Mouse (Mus musculus) limb, embryonic 12.5 days (tissue): ENCODE results near the gene Oasl2. TPM values are rescaled to one million over a fixed set of nuclear protein-coding genes. Genes with fewer than 3 reads are reported as not detected.
"Not testable (repeated sequence)": the region's sequence is repeated elsewhere in the genome, so short reads cannot be mapped to it uniquely, and the experiment has no call there.

Source experiments
- ATAC-seq: fragments of 200-750 bp; cut with Nextera tagmentation; 2 replicates; pipeline ENCODE4 v1.8.0; 2017; ENCODE audit warnings: low read depth, moderate TSS enrichment; ENCODE audit not compliant: insufficient number of reproducible peaks, insufficient read depth, low FRiP score, low TSS enrichment
- H3K27ac ChIP-seq: fragments of 300-500 bp; sonication (generic); 2 replicates; pipeline ENCODE4 v1.5.1; 2016; ENCODE audit warnings: mild to moderate bottlenecking, moderate library complexity
- H3K27me3 ChIP-seq: fragments of 300-500 bp; sonication (generic); 2 replicates; pipeline ENCODE4 v1.6.1; 2016; ENCODE audit warnings: mild to moderate bottlenecking, moderate library complexity
- H3K36me3 ChIP-seq: fragments of 300-500 bp; sonication (generic); 2 replicates; pipeline ENCODE4 v1.6.1; 2016; ENCODE audit warnings: mild to moderate bottlenecking, moderate library complexity
- H3K4me1 ChIP-seq: fragments of 300-500 bp; sonication (generic); replicated peaks from 2 replicates; pipeline ENCODE4 v1.6.1; 2016
- H3K4me2 ChIP-seq: fragments of 300-500 bp; sonication (generic); 2 replicates; pipeline ENCODE4 v1.6.1; 2016; ENCODE audit warnings: mild to moderate bottlenecking, moderate library complexity
- H3K4me3 ChIP-seq: fragments of 300-500 bp; sonication (generic); replicated peaks from 2 replicates; pipeline ENCODE4 v1.5.1; 2016; ENCODE audit warnings: mild to moderate bottlenecking
- H3K9ac ChIP-seq: fragments of 300-500 bp; sonication (generic); replicated peaks from 2 replicates; pipeline ENCODE4 v1.6.1; 2016; ENCODE audit warnings: mild to moderate bottlenecking, moderate library complexity
- H3K9me3 ChIP-seq: fragments of 300-500 bp; sonication (generic); 2 replicates; pipeline ENCODE4 v1.6.1; 2016; ENCODE audit warnings: mild to moderate bottlenecking, moderate library complexity
- WGBS: fragments of 180-500 bp; shearing (Covaris S2); methylation state at CpG from one replicate; pipeline ENCODE4 v1.1.7; 2016; 5-methylcytosine and 5-hydroxymethylcytosine counted together
- polyA plus RNA-seq: library from polyadenylated mRNA; unstranded; fragments of >200 nt; fragmentation: Nextera tagmentation; extraction: Ambion mirVana; gene quantifications from 2 replicates; pipeline ENCODE4 v1.2.1, GENCODE M21; 2016

Gene Oasl2
- 0.74 and 1.2 TPM in 2 replicates for polyA plus RNA-seq

- Histone ChIP-seq H3K4me2 (peak within 1 kb of the TSS; percentile 2), H3K4me1 (peaks cover 9% of the 10 kb centered on the region; the same call in 1 of the 2 replicates), H3K9me3 (no peaks in the 10 kb centered on the region), H3K4me3 (no peak within 1 kb of the TSS), H3K9ac (no peak within 1 kb of the TSS), H3K36me3 (no peaks in the 10 kb centered on the region), H3K27me3 (no peaks in the 10 kb centered on the region), H3K27ac (no peak within 1 kb of the TSS)
- WGBS = 71% methylated on average over 13 of the region's 13 CpGs
- ATAC-seq = no peak
These were observed at the start of gene Oasl2 for GRCm38 (mm10) chr5:114896688-114897373. Gene Oasl2 (plus strand): TSS chr5:114896936.

- Histone ChIP-seq H3K27ac (no peak overlapping the region), H3K36me3 (no peaks in the 10 kb centered on the region), H3K27me3 (peaks cover 6% of the 10 kb centered on the region; the same call in 1 of the 2 replicates), H3K9ac (no peak overlapping the region), H3K4me3 (no peak overlapping the region), H3K9me3 (no peaks in the 10 kb centered on the region), H3K4me2 (no peak overlapping the region), H3K4me1 (0 out of 2 replicates have a peak, but pooled peaks cover 5% of the 10 kb centered on the region)
- ATAC-seq = no peak
- 84% methylated on average over 20 of the region's 20 CpGs for WGBS
These were observed 45.0 kb upstream of the Oasl2 start for GRCm38 (mm10) chr5:114851565-114852236.

- H3K27me3 ChIP-seq, H3K27ac ChIP-seq, H3K4me1 ChIP-seq, H3K9ac ChIP-seq, H3K4me2 ChIP-seq, ATAC-seq, H3K4me3 ChIP-seq, H3K36me3 ChIP-seq, H3K9me3 ChIP-seq: not testable (repeated sequence)
- 74% methylated on average over 3 of the region's 5 CpGs for WGBS
These were observed 43.4 kb upstream of the Oasl2 start, which contains the start of gene 4930519G04Rik for GRCm38 (mm10) chr5:114853364-114853763. Gene 4930519G04Rik (plus strand): TSS chr5:114853664.

GRCm38 (mm10) chr5:114858582-114858981 is 38.2 kb upstream of the Oasl2 start, which contains the start of gene Gm9936:
Gene Gm9936 (minus strand): TSS chr5:114858682.
- H3K36me3 ChIP-seq = no peaks in the 10 kb centered on the region
- H3K9ac ChIP-seq = peak within 1 kb of the TSS; percentile 53; the same call in 1 of the 2 replicates
- peak within 1 kb of the TSS; percentile 66 for H3K4me2 ChIP-seq
- ATAC-seq = no peak
- 79% methylated on average over 12 of the region's 12 CpGs for WGBS
- H3K4me3 ChIP-seq = peak within 1 kb of the TSS; percentile 38
- peaks cover 21% of the 10 kb centered on the region; the same call in 1 of the 2 replicates for H3K27me3 ChIP-seq
- H3K4me1 ChIP-seq = 0 out of 2 replicates have a peak, but pooled peaks cover 7% of the 10 kb centered on the region
- H3K9me3 ChIP-seq = no peaks in the 10 kb centered on the region
- H3K27ac ChIP-seq = no peak within 1 kb of the TSS

- 8% methylated on average over 18 of the region's 18 CpGs for WGBS
- no peak for ATAC-seq
- Histone ChIP-seq H3K4me3 (peak overlapping the region; percentile 38), H3K36me3 (no peaks in the 10 kb centered on the region), H3K27ac (no peak overlapping the region), H3K4me1 (0 out of 2 replicates have a peak, but pooled peaks cover 6% of the 10 kb centered on the region), H3K9me3 (no peaks in the 10 kb centered on the region), H3K9ac (peak overlapping the region; percentile 53; the same call in 1 of the 2 replicates), H3K4me2 (peak overlapping the region; percentile 66), H3K27me3 (peaks cover 21% of the 10 kb centered on the region; the same call in 1 of the 2 replicates)
These were observed 37.5 kb upstream of the Oasl2 start for GRCm38 (mm10) chr5:114859253-114859652.

- H3K27me3 ChIP-seq = peaks cover 15% of the 10 kb centered on the region; the same call in 1 of the 2 replicates
- H3K4me2 ChIP-seq = no peak overlapping the region
- no peaks in the 10 kb centered on the region for H3K36me3 ChIP-seq
- 0 out of 2 replicates have a peak, but pooled peaks cover 2% of the 10 kb centered on the region for H3K4me1 ChIP-seq
- no peaks in the 10 kb centered on the region for H3K9me3 ChIP-seq
- WGBS = 67% methylated on average over 6 of the region's 6 CpGs
- H3K9ac ChIP-seq = no peak overlapping the region
- H3K27ac ChIP-seq = no peak overlapping the region
- H3K4me3 ChIP-seq = no peak overlapping the region
- no peak for ATAC-seq
These were observed 35.0 kb upstream of the Oasl2 start for GRCm38 (mm10) chr5:114861730-114862129.

- H3K4me3 ChIP-seq = no peak overlapping the region
- no peaks in the 10 kb centered on the region for H3K4me1 ChIP-seq
- no peak overlapping the region for H3K9ac ChIP-seq
- H3K27ac ChIP-seq = no peak overlapping the region
- WGBS = 77% methylated on average over 7 of the region's 7 CpGs
- H3K9me3 ChIP-seq = peaks cover 16% of the 10 kb centered on the region
- ATAC-seq = no peak
- H3K27me3 ChIP-seq = peaks cover 4% of the 10 kb centered on the region; the same call in 1 of the 2 replicates
- no peaks in the 10 kb centered on the region for H3K36me3 ChIP-seq
- no peak overlapping the region for H3K4me2 ChIP-seq
These were observed 31.9 kb upstream of the Oasl2 start for GRCm38 (mm10) chr5:114864813-114865212.

GRCm38 (mm10) chr5:114865279-114865678 is 31.5 kb upstream of the Oasl2 start:
- no peak overlapping the region for H3K4me2 ChIP-seq
- WGBS = 88% methylated on average over 12 of the region's 12 CpGs
- ATAC-seq = no peak
- peaks cover 16% of the 10 kb centered on the region for H3K9me3 ChIP-seq
- no peak overlapping the region for H3K4me3 ChIP-seq
- H3K27ac ChIP-seq = no peak overlapping the region
- no peaks in the 10 kb centered on the region for H3K4me1 ChIP-seq
- H3K36me3 ChIP-seq = no peaks in the 10 kb centered on the region
- peaks cover 1% of the 10 kb centered on the region; the same call in 1 of the 2 replicates for H3K27me3 ChIP-seq
- no peak overlapping the region for H3K9ac ChIP-seq

- Histone ChIP-seq H3K27ac (no peak overlapping the region), H3K27me3 (peaks cover 7% of the 10 kb centered on the region), H3K9ac (no peak overlapping the region), H3K4me1 (peaks cover 15% of the 10 kb centered on the region), H3K4me2 (no peak overlapping the region), H3K9me3 (no peaks in the 10 kb centered on the region), H3K36me3 (no peaks in the 10 kb centered on the region), H3K4me3 (no peak overlapping the region)
- 64% methylated on average over 6 of the region's 6 CpGs for WGBS
- no peak for ATAC-seq
These were observed 20.9 kb upstream of the Oasl2 start for GRCm38 (mm10) chr5:114875858-114876257.

- H3K4me1 ChIP-seq = peaks cover 15% of the 10 kb centered on the region
- H3K4me3 ChIP-seq = no peak overlapping the region
- no peaks in the 10 kb centered on the region for H3K9me3 ChIP-seq
- H3K27me3 ChIP-seq = peaks cover 7% of the 10 kb centered on the region
- 61% methylated on average over 6 of the region's 6 CpGs for WGBS
- H3K9ac ChIP-seq = no peak overlapping the region
- H3K27ac ChIP-seq = no peak overlapping the region
- ATAC-seq = no peak
- H3K4me2 ChIP-seq = no peak overlapping the region
- no peaks in the 10 kb centered on the region for H3K36me3 ChIP-seq
These were observed 20.4 kb upstream of the Oasl2 start for GRCm38 (mm10) chr5:114876331-114876730.

GRCm38 (mm10) chr5:114877487-114877886 is 19.2 kb upstream of the Oasl2 start:
- H3K4me2 ChIP-seq = no peak overlapping the region
- ATAC-seq = no peak
- peaks cover 15% of the 10 kb centered on the region for H3K4me1 ChIP-seq
- no peak overlapping the region for H3K9ac ChIP-seq
- H3K36me3 ChIP-seq = no peaks in the 10 kb centered on the region
- peak overlapping the region; percentile 50; the same call in 1 of the 2 replicates for H3K27ac ChIP-seq
- peaks cover 8% of the 10 kb centered on the region for H3K27me3 ChIP-seq
- H3K4me3 ChIP-seq = no peak overlapping the region
- 65% methylated on average over 7 of the region's 7 CpGs for WGBS
- no peaks in the 10 kb centered on the region for H3K9me3 ChIP-seq
